Mouse (Mus musculus) lung, postnatal 25 days (tissue): ENCODE results near the gene Cables2.
"Not testable (repeated sequence)": the region's sequence is repeated elsewhere in the genome, so short reads cannot be mapped to it uniquely, and the experiment has no call there.

Experiments used
- DNase-seq: peaks from one replicate; pipeline ENCODE4 v3.0.0; 2022; ENCODE audit warnings: low spot score

Cables2 gene

GRCm38 (mm10) chr2:180277773-180278320 lies 4.6 kb upstream of the Cables2 start:
- no peak for DNase-seq

GRCm38 (mm10) chr2:180276851-180277259 lies 3.6 kb upstream of the Cables2 start:
- peak; percentile 72 for DNase-seq

GRCm38 (mm10) chr2:180276385-180276784 lies 3.1 kb upstream of the Cables2 start:
- no peak for DNase-seq

DNA sequence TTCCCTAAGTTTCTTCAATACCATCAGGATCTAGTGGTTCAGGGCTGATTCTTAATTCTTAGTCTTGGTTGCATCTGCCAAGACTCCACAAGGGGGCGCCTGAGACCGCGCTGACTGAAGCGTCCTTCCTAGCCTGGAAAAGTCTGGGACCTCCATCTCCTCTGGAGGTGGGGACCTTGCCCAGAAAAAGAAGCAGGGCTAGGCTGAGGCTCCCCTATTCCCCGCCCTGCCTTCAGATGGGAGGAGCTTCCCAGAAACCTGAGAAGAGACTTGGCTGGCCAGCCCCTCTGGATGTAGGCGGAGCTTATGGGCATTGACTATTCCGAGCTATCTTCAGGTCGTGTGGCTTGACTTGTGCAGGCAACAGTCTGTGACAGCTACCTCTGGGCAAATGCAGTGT lies 2.5 kb upstream of the Cables2 start:
- peak; percentile 86 for DNase-seq

DNA sequence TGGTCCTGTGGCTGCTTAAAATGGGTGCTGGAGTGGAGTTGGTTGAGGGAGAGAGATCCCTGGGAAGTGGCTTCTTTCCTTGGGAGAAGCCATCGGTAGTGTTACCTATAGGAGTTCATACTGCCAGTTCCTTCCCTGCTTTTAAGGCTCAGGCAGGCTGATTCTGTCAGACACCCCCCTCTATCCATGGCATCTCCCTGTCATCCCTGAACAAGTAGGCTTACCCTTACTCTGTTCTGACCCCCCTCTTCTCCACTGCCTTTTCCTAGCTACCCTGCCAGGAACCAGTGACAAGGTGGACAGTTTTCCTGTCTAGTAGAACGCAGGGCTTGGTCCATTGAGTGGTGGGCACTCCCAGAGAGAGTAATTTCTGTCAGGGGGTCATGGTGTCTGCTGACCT lies 1.2 kb upstream of the Cables2 start:
- DNase-seq = no peak

DNA sequence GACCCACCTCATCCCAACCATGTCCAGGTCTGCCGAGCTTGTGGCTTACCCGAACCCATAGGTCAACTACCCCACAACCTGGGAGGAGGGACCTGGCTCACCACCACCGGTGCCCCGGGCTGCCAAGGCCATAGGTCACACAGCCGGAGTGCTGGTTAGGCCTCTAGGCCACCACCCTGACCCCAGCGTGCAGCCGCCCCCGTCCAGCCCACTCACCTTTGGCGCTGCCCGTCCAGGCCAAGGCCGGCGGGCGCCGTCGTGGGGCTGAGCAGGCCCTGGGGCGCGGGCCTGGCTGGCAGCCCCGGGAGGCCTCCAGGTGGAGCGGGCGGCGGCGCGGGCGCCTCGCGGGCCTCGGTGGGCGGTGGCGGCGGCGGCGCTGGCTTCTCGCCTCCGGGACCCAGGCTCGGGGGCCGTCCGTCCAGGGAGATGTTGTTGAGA lies 393 bp downstream of the Cables2 start:
- DNase-seq = no peak

DNA sequence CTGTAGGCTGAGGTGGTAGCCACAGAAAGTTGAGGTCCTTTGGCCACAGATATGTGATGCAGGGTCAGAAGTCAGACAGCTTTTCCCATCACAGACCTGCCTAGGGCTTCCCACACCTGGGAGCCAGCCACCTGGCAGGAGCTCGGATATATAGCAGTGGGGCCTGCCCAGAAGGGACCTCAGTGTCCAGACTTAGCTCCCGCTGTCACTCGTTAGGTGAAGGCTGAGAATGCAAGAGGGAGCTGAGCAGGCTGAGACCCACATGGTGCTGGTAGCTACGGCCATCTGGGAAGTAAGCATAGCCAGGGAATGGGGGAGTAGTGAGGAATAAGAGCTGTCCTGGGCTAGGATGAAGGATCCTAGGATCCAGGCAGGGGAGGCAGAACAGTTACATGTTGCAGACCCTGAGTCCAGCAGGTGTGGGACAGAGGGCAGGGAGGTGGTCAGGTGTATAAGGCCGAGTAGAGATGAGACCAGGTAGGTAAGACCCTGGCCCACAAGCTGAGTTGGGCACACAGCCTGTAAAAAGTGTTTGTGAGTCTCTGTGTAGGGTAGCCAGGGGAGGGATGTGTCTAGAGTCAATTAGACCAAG lies 1.4 kb downstream of the Cables2 start:
- DNase-seq = no peak

DNA sequence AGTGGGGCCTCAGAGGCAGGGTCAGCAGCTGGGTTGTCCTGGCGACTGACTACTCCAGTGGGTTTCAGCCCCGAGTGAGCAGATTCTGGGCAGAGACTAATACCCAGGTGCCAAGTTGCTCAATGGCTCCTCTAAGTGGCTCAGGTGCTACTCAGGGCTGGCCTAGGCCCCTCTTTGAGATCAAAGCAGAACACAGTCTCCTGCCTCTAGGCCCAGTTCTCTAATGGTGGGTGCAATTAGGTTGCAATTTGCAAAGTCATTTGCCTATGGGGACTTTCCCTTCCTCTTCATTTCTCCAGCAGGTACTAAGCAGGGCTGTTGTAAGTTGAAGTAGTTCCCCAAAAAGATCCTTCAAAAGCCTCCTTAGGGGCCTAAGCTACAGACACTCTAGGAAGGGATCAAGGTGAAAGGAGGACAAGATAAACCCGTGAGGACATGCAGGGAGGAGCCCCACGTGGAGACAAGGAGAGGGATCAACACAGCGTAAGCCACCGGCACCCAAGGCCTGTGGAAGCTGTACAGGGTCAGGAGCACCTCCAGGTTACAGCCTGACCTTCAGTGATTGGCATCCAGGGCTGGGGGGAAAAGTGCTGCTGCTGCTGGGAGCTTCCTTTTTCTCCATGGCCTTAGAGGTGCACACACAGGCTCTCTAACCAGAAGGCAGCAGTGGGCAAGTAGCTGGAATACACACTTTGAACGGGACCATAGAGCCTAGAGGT lies 2.6 kb downstream of the Cables2 start:
- peak; percentile 56 for DNase-seq

DNA sequence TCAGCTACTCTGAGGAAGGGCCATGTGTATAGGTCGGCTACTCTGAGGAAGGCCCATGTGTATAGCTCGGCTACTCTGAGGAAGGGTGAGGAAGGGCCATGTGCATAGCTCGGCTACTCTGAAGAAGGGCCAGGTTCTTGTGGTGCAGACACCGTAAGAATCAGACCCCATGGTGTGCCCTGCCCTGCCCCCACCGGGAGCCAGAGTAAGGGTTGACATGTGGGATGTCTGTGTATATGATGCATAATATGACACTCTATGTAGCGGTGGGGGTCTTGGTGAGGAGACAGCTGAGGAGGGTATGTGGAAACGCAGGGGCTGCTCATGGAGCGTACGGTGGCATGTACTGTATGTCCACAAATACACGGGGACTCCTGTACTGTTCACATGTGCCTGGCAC lies 4.0 kb downstream of the Cables2 start:
- DNase-seq = no peak

GRCm38 (mm10) chr2:180267955-180268354 lies 5.3 kb downstream of the Cables2 start:
- no peak for DNase-seq

DNA sequence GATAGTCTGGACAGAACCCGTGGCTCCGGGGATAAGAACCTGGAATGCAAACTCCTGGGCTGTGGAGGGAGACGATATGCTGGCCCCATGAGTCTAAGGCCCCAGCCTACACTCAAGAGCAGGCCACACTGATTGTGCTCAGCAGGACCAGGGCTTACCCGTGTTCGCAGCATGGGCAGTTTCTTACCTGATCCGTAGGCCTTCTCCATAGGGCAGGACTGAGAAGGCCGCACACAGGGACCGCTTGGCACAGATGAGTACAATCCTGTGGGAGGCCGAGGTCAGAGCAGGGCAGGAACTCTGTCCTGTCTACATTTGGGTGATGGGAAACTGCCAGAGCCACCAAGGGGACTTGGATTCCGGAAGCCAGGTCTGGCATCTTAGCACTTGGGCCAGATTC lies 10.4 kb downstream of the Cables2 start:
- DNase-seq = no peak

DNA sequence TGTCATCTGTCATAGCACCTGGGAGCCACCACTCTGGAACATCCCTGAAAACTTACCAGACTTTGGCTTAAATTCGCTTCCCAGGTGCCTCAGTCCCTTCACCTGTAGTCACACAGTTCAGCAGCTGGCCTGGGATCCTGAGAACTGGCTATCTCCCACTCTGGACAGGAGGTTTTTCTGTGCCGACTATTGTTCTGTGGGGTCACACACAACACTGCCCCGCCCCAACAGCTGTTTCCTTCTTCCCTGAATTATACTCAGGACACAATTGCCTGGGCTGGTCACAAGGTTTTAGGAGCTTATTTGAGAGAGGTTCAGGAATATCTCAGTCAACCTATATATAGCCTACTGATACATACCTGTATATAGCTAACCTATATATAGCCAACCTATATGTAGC lies 10.9 kb downstream of the Cables2 start:
- no peak for DNase-seq

DNA sequence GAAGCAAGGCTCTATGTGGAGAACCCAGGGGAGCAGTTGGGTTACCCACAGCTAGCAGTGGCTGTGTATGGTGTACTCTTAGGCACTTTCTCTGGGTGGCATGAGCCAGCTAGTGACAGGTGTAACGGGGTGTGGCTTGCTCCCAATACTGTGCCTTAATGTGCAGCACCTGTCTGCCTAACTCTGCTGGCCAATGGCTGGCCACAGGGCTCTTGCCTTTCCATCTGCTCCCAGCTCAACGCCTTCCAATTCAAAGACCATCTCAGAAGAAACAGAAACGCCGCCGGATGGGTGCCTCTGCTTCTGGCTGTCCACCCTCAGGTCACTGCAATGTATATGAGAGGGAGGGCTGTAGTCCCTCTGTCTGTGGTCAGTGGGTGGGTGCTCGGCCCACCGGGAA lies 11.4 kb downstream of the Cables2 start:
- no peak for DNase-seq

DNA sequence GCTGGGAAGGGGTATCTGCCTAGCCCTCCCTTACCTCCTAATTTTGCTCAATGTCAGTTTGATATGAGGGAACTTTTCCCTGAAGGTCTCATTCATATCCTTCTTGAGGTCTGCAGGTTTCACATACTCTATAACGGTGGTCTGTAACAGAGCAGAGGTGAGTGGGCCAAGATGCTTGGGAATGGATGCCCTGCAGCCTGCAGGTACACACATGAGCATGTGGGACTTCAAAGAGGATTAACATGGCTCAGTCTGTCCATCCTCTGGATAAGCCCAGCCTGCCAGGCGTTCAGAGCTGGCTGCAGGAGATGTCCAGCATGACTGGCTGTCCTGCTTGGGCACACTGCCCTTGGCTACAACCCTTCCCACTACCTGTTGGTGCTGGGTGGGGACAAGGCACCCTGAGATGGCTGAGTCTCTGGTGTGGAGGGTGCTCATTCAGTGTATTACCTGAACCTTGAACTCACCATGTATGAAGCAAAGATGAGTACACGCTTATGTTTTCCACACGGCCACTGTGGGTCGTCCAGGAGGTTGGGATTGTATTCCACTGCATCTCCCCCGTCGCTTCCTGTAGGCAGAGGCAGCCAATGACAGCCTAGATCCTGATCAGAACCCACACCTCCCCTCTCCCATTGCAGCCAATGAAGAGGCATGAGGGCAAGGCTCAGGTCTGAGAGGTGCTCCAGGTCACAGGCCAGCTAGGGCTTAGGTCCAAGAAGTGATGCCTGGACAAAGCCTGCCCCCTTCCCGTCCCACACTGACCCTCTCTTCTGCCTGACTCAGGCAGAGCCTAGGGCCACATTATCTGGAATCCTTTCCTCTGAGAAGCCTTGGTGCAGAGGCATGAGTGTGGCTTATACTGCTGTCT lies 12.5 kb downstream of the Cables2 start:
- no peak for DNase-seq

DNA sequence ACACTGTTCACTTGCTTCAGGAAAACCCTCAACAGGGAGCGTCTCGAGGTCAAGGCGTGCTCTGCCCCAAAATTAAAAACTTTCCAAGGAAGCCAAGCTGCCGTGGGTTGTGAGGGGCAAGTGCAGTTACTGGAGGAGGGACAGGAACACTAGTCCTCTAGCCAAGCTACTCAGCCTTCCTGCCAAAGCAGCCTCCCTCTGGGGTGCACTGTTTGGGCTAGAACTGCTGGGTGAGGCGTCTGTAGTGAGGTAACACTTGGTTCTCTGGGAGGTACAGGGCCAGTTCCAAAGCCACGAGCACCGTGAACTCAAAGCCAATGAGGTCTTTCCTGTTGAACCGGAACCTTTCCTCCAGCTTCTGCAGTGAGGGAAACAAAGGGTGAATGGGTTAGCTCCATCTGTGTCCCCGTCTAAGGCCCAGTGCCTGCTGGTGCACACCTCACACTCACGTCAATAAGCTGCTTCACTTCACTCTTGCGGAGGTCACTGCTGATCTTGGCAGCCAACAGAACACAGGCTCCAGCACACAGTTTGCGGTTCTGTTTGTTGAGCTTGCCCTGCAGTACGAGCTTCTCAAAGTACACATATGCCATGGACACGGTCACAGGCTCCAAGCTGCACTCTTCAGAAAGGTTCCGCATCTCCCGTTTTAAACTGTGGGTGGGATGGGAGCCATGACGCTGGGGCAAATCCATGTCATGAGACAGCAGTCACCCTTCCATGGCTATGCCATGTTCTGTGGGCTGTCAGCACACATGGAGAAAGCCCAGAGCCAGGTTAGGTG lies 13.3 kb downstream of the Cables2 start:
- DNase-seq = not testable (repeated sequence)

- DNase-seq = not testable (repeated sequence)
These were observed 14.3 kb downstream of the Cables2 start for GRCm38 (mm10) chr2:180258951-180259484.

DNA sequence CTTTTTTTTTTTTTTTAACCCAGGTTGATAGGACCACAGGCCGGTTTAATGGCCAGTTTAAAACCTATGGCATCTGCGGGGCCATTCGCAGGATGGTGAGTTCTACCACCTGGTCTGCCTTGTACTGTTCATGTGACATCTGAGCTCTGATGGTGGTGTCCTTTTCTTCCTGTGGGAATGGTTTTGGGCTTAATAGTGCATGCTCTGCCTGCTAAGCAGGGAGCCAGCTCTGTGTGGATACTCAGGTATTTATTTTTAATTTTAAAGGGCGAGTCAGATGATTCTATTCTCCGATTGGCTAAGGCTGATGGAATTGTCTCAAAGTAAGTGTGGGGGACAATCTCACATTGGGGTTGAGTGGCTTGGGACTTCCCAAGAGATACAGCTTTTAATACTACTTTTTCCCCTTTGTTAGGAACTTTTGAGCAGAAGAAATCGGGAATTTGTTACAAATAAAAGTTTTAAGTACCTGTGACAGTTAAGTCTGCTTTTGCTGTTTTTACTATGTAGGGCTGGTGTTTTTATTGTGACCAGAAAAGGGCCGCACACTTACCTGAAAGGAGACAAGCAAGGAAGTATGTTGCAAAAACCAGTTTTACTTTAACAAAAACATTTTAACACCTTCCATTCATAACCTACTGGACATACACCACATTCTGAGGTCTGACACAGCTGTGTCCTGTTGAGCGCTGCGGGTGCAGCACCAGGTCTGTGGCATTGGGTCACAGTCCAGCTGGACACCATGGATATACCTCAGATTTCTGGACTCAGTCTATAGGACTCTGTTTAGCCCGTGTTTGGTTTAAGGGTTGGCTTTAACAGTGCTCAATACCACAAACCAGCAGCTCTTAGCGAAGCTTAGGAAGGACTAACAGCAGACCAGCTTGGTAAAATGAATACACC lies 15.1 kb downstream of the Cables2 start:
- no peak for DNase-seq

- peak; percentile 99 for DNase-seq
These were observed 16.2 kb downstream of the Cables2 start, which contains the start of gene Rps21 for GRCm38 (mm10) chr2:180257001-180257521. Gene Rps21 (plus strand): TSS chr2:180257377.

GRCm38 (mm10) chr2:180256296-180257000 lies 16.8 kb downstream of the Cables2 start:
- DNase-seq = no peak
